Mouse (Mus musculus) myocyte (in vitro differentiated cells): Measurements from ENCODE around the gene Nox4. TPM values are rescaled to one million over a fixed set of nuclear protein-coding genes. Genes with fewer than 3 reads are reported as not detected.

Experiments used
- H3K27me3 ChIP-seq: one replicate; pipeline ENCODE4 v1.6.1; 2011; ENCODE audit not compliant: control insufficient read depth, insufficient read depth, insufficient read length
- H3K36me3 ChIP-seq: one replicate; pipeline ENCODE4 v1.6.1; 2011; ENCODE audit not compliant: control insufficient read depth, insufficient read depth
- H3K4me2 ChIP-seq: one replicate; pipeline ENCODE4 v1.6.1; 2011; ENCODE audit warnings: low read depth, control low read depth
- H3K4me3 ChIP-seq: one replicate; pipeline ENCODE4 v1.5.1; 2011; ENCODE audit warnings: mild to moderate bottlenecking, control low read depth, moderate library complexity
- H3K79me2 ChIP-seq: one replicate; pipeline ENCODE4 v1.6.1; 2011; ENCODE audit not compliant: control insufficient read depth, insufficient read depth
- H3ac ChIP-seq: one replicate; pipeline ENCODE4 v1.6.1; 2011; ENCODE audit not compliant: control insufficient read depth, insufficient read length
- CEBPB ChIP-seq: IDR thresholded peaks from 2 replicates; pipeline ENCODE4 v1.6.1; 2011; ENCODE audit warnings: mild to moderate bottlenecking, moderate library complexity; ENCODE audit not compliant: poor library complexity, insufficient read depth, severe bottlenecking
- E2F4 ChIP-seq: IDR thresholded peaks from one replicate; pipeline ENCODE4 v1.6.1; 2011; ENCODE audit warnings: mild to moderate bottlenecking, control low read depth, moderate library complexity; ENCODE audit not compliant: insufficient read depth
- MAX ChIP-seq: IDR thresholded peaks from one replicate; pipeline ENCODE4 v1.6.1; 2011; ENCODE audit warnings: low read depth, mild to moderate bottlenecking, control low read depth
- MYOD1 ChIP-seq, 3 experiments: IDR thresholded peaks; one replicate each; pipeline ENCODE4 v1.6.1; 2011; ENCODE audit warnings: control low read depth in 2 of 3, low read depth in 2 of 3, mild to moderate bottlenecking in 2 of 3, moderate library complexity in 1 of 3; ENCODE audit not compliant: insufficient read length in 2 of 3, control insufficient read depth in 1 of 3
- MYOG ChIP-seq, 3 experiments: IDR thresholded peaks; one replicate each; pipeline ENCODE4 v1.6.1; 2011; ENCODE audit warnings: control low read depth in 2 of 3, low read depth in 2 of 3, mild to moderate bottlenecking in 2 of 3; ENCODE audit not compliant: insufficient read length in 2 of 3, control insufficient read depth in 1 of 3, insufficient read depth in 1 of 3
- POLR2A ChIP-seq: IDR thresholded peaks from one replicate; pipeline ENCODE4 v1.6.1; 2011; ENCODE audit warnings: low read depth, mild to moderate bottlenecking, control low read depth, moderate library complexity; ENCODE audit not compliant: insufficient read length
- POLR2AphosphoS2 ChIP-seq: IDR thresholded peaks from one replicate; pipeline ENCODE4 v1.6.1; 2011; ENCODE audit warnings: low read depth, control low read depth; ENCODE audit not compliant: insufficient read length
- REST ChIP-seq: IDR thresholded peaks from one replicate; pipeline ENCODE4 v1.6.1; 2011; ENCODE audit warnings: mild to moderate bottlenecking, control low read depth, moderate library complexity; ENCODE audit not compliant: insufficient read depth, insufficient read length
- SRF ChIP-seq: IDR thresholded peaks from one replicate; pipeline ENCODE4 v1.6.1; 2011; ENCODE audit warnings: low read depth; ENCODE audit not compliant: control insufficient read depth, insufficient read length
- TCF12 ChIP-seq: IDR thresholded peaks from one replicate; pipeline ENCODE4 v1.6.1; 2011; ENCODE audit warnings: mild to moderate bottlenecking, control low read depth; ENCODE audit not compliant: poor library complexity, insufficient read depth, severe bottlenecking
- TCF3 ChIP-seq: IDR thresholded peaks from one replicate; pipeline ENCODE4 v1.6.1; 2011; ENCODE audit warnings: low read depth, control low read depth; ENCODE audit not compliant: insufficient read length
- USF1 ChIP-seq: IDR thresholded peaks from one replicate; pipeline ENCODE4 v1.6.1; 2011; ENCODE audit warnings: low read depth, mild to moderate bottlenecking, control low read depth, moderate library complexity
- polyA plus RNA-seq: library from polyadenylated mRNA; unstranded; fragments of >200 nt; fragmentation: generic; extraction: Trizol; gene quantifications from one replicate; pipeline ENCODE4 v1.2.1, GENCODE M21; 2012; ENCODE audit warnings: missing spikeins

Gene Nox4
- polyA plus RNA-seq, 1 experiment, result 0.98 TPM

DNA sequence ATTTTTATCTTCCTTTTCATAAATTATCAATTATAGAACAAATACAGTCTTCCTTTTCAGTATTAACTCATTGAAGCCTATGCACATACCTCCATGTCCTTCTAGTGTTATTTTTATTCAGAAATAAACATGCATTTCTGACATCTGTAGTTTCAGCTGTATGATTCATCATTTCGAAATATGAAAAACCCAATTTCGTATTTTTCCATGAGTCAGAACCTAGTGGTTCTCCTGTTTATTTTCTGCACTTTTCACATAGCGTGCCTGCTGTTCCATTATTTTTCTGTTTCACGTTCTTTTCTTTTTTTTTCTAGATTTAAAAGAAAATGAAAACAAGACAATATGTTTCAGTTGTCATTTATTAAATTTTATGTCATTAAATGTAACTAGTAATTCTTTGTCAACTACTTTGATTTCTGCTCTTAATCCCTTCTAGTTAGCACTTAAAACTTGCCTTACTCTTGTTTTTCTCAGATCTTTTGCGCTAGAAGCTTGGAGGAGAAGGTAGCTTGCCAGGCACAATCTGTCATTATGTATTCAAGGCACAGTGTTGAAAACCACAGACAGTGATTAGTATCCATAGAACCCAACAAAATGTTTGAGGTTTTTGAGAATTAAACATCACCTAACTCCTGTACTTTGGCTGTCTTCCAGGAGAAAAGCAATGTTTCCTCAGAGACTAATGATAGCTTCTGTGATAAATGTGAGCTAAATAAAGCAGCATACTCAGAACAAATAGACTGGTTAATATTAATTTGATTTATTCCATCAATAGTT is 85.1 kb downstream of the Nox4 start:
- no peaks in the 10 kb centered on the region for H3K79me2 ChIP-seq
- H3K4me3 ChIP-seq, result no peak overlapping the region
- H3K36me3 ChIP-seq, result no peaks in the 10 kb centered on the region
- no peaks in the 10 kb centered on the region for H3K27me3 ChIP-seq
- H3ac ChIP-seq, result no peak overlapping the region
- TF ChIP-seq TCF12 (no peak), POLR2A (no peak), CEBPB (peak; percentile 18; the same call in 1 of the 2 replicates)
- peak overlapping the region; percentile 54 for H3K4me2 ChIP-seq

DNA sequence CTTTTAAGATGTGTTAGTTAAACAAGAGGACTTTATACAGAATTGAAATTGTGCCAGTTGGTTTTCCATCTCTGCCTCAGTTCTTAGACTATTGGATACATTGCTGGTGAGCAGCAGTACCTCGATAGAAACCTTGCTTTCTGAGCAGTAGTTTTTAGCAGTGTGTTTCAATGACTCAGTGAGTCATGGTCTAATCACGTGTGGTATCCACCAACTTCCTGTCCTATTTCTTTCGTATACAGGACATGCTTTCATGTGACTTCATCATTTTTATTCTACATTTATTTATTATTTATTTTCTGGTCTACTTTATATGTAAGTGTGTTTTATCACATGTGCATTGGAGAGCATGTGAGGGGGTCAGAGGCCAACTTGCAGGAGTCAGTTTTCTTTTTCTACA is 99.7 kb downstream of the Nox4 start:
- H3K36me3 ChIP-seq, result no peaks in the 10 kb centered on the region
- H3K4me2 ChIP-seq, result no peak overlapping the region
- no peaks in the 10 kb centered on the region for H3K79me2 ChIP-seq
- H3K4me3 ChIP-seq, result no peak overlapping the region
- TF ChIP-seq USF1, result peak; percentile 74
- TF ChIP-seq TCF3, result no peak
- no peaks in the 10 kb centered on the region for H3K27me3 ChIP-seq
- H3ac ChIP-seq, result no peak overlapping the region

DNA sequence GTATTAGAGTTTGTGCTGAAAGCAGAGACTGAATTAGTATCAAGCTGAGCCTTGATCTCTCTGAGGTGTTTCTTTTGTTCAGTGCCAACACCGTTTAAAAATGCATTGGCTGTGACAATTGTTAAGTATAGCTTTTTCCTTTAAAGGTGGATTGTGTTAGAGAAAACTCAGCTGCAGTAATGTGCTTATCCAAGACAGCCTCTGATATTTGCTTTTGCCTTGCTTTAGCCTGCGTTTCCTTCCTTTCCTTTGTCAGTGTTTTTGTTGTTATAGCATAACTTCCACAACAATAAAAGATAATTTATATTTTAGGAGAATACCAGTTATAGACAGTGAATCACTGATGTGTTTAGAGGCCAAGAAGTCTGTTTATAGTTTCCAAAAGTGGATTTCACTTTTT is 106.9 kb downstream of the Nox4 start:
- Histone ChIP-seq H3K4me2 (no peak overlapping the region), H3ac (no peak overlapping the region), H3K27me3 (no peaks in the 10 kb centered on the region), H3K4me3 (no peak overlapping the region), H3K79me2 (no peaks in the 10 kb centered on the region), H3K36me3 (no peaks in the 10 kb centered on the region)
- no peak for TF ChIP-seq REST
- TF ChIP-seq TCF12, result no peak
- no peak for TF ChIP-seq USF1
- no peak for TF ChIP-seq MAX
- no peak for TF ChIP-seq POLR2A
- no peak for TF ChIP-seq E2F4
- no peak for TF ChIP-seq CEBPB
- TF ChIP-seq MYOD1 (IDR thresholded peaks at IDR 0.05; ENCODE audit: control insufficient read depth in 1 of 3, insufficient read length in 2 of 3, low read depth in 2 of 3), result no peak
- no peak for TF ChIP-seq MYOG (IDR thresholded peaks at IDR 0.05; ENCODE audit: control insufficient read depth in 1 of 3, insufficient read depth in 1 of 3, insufficient read length in 2 of 3, low read depth in 2 of 3)
- no peak for TF ChIP-seq SRF
- TF ChIP-seq POLR2AphosphoS2, result no peak

DNA sequence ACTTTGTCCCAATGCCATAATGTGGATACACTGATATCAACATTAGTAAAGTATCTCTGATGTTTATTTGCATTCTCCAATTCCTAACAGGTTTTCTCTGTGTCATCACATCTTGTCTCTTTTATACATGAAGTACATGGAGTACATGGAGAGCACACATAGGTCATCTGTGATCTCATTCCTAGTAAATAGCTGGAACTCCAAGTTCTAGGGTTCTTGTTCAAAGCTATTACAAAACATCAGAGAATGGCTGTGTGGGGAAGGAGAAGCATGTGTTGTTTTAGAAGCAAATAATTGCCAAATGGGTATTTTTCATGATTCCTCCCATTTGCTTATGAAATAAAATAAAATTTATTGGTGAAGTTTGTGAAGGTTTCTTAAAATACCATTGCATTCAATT is 121.9 kb downstream of the Nox4 start:
- H3K4me3 ChIP-seq, result no peak overlapping the region
- no peaks in the 10 kb centered on the region for H3K79me2 ChIP-seq
- H3ac ChIP-seq, result no peak overlapping the region
- H3K4me2 ChIP-seq, result no peak overlapping the region
- no peaks in the 10 kb centered on the region for H3K27me3 ChIP-seq
- no peaks in the 10 kb centered on the region for H3K36me3 ChIP-seq
- TF ChIP-seq TCF3 (no peak), SRF (no peak), TCF12 (no peak), MYOD1 (IDR thresholded peaks at IDR 0.05; ENCODE audit: control insufficient read depth in 1 of 3, insufficient read length in 2 of 3, low read depth in 2 of 3) (no peak), E2F4 (no peak), POLR2AphosphoS2 (no peak), REST (no peak), POLR2A (no peak), USF1 (no peak), CEBPB (no peak), MYOG (IDR thresholded peaks at IDR 0.05; ENCODE audit: control insufficient read depth in 1 of 3, insufficient read depth in 1 of 3, insufficient read length in 2 of 3, low read depth in 2 of 3) (no peak), MAX (no peak)

DNA sequence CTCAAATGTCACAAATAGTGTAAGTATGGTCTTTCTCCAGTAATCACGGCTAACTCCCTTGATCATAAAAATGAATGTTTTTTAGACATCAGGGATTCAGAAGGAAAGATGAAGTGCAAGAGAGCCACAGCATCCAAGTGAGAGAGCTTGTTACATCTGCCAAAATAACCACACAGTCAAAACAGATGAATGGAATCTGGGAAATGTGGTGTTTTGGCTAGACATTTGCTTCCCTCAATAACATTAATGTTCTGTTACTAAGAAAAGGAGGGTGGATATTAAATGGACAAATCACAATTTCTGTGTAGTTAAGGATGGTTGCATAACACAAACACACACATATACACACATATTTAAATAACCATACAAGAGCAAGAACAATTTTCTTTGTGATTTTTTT is 123.2 kb downstream of the Nox4 start:
- Histone ChIP-seq H3K27me3 (no peaks in the 10 kb centered on the region), H3K36me3 (no peaks in the 10 kb centered on the region), H3K4me3 (no peak overlapping the region), H3K79me2 (no peaks in the 10 kb centered on the region), H3K4me2 (no peak overlapping the region), H3ac (no peak overlapping the region)
- TF ChIP-seq POLR2A (no peak), E2F4 (no peak), MAX (no peak), USF1 (no peak), TCF3 (no peak), REST (no peak), POLR2AphosphoS2 (no peak), MYOD1 (IDR thresholded peaks at IDR 0.05; ENCODE audit: control insufficient read depth in 1 of 3, insufficient read length in 2 of 3, low read depth in 2 of 3) (no peak), SRF (no peak), TCF12 (no peak), CEBPB (no peak), MYOG (IDR thresholded peaks at IDR 0.05; ENCODE audit: control insufficient read depth in 1 of 3, insufficient read depth in 1 of 3, insufficient read length in 2 of 3, low read depth in 2 of 3) (no peak)
